Mouse (Mus musculus) megakaryocyte progenitor cell, adult 5-6 weeks (primary cell): ENCODE results near the gene Cd3g. TPM values are rescaled to one million over a fixed set of nuclear protein-coding genes. Genes with fewer than 3 reads are reported as not detected.
"Not testable (repeated sequence)": the region's sequence is repeated elsewhere in the genome, so short reads cannot be mapped to it uniquely, and the experiment has no call there.

Source experiments
- ATAC-seq: replicated peaks from 2 replicates; pipeline ENCODE4 v1.8.0; 2016; ENCODE audit warnings: mild to moderate bottlenecking, moderate TSS enrichment, inconsistent platforms; ENCODE audit not compliant: poor library complexity
- total RNA-seq, 2 experiments: library from RNA; stranded (forward) in 1 of 2; stranded (reverse) in 1 of 2; fragments of 157-497, 149-512 nt in 1 of 2; fragments of 200-1000 nt in 1 of 2; gene quantifications; 2 replicates each; pipeline versions ENCODE4 v1.2.3 to v1.2.4; 2015 to 2017

Cd3g gene
- total RNA-seq, 2 experiments from 2014 or later: 3.1 TPM; not detected in 1

DNA sequence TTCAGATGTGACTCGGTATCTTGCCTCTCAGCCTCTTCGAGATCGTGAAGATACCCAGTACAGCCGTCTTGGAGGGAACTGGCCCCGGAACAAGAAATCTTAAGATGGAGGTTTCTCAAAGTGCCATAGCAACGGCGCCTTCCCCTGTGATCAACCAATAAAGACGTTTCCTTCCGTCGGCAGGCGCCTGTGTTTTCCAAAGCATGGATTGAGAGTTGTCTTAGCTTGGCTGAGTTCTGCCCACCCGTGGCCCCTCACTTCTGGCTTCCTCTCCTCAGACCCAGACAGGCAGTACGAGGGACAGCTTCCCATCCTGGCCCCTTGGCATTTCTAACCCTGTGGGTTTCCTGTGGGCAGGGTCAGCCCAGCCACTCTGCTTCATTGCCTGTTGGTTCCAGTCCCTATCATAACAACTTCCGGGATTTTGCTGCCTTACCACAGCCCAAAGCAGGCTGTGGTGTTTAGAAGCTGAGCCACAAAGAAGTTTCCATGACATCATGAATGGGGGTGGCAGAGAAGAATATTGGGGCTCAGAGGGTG, 6.1 kb upstream of the Cd3g start:
- peak; percentile 97 for ATAC-seq

DNA sequence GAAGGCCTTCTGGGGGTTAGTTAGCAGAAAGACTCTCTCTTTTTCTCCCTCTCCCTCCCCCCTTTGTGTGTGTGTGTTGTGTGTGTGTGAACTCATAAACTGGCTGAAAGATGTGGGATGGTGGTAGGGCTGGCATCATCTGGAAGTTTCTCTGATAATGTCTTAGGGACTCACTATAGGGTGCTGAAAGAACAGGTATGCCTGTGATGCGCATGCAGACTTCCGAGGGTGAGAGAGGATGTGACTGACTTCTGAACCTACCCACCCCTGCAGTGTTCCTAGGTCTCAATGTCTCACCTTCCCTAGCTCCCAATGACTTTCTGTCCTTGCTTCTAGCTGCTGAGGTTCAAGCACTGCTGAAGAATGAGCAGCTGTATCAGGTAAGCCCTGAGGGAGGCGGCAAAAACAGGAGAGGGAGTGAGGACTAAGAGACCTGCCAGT, 5.5 kb upstream of the Cd3g start:
- ATAC-seq: no peak

DNA sequence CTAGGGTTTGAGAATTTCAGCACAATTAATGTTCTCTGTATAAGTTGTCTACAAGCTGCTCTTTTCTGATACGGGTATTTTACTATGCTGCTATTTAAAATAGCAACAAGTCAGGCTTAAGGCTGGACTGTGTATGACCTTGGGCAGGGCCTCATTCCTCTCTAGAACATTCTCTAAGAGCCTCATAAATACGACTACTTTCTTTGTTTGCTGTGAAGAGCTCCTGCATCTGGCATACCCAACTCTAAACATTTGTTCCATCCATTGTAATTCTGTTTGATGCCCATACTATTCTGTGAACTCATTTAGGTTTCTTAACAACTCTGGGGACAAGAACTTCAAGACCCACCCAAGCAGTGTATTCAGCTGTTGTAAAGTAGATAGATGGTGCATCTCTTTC, 2.8 kb upstream of the Cd3g start:
- ATAC-seq: no peak

DNA sequence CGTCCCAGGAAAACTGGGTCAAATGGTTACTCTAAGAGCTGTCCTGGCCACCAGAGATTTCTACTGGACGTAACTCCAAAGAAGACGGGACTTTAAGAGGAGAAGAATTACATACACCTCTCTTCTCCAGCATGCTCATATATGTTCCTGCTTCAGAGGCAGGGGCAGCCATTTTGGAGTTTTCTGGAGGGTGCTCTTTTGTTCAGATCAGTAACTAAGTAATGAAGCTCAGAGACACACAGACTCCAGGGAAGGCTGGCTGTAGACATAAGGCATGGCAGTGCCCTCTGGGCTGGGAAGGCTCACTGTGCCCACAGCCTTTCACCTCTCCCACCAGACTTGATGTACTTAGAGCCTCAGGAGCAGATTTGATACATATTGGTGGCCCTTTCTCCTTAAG, 2.3 kb upstream of the Cd3g start:
- no peak for ATAC-seq

GRCm38 (mm10) chr9:44982081-44982480, 1.9 kb upstream of the Cd3g start:
- ATAC-seq: no peak

GRCm38 (mm10) chr9:44981676-44982075, 1.4 kb upstream of the Cd3g start, which contains the start of gene Cd3d:
TSS of gene Cd3d (plus strand) at chr9:44981786.
- no peak for ATAC-seq

DNA sequence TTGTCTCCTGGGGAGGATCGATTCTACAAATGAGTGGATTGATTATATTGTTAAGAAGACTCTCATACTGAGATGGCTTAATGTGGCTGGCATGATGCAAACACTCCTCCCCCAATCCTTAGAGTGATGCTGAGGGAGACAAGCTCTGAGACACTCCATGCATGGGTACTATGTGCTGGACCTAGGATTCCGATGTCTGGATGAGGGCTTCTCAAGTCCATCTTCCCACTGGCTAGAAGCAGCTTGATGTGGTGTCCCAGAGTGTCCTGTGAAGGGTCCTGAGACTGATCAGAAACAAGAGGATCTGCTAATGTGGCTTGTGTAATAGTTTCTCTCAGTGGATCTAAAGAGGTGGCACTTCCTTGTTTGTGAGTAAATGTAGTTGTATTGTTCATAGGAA, 873 bp upstream of the Cd3g start:
- ATAC-seq: no peak

GRCm38 (mm10) chr9:44979806-44980205, 425 bp downstream of the Cd3g start:
- ATAC-seq: no peak

DNA sequence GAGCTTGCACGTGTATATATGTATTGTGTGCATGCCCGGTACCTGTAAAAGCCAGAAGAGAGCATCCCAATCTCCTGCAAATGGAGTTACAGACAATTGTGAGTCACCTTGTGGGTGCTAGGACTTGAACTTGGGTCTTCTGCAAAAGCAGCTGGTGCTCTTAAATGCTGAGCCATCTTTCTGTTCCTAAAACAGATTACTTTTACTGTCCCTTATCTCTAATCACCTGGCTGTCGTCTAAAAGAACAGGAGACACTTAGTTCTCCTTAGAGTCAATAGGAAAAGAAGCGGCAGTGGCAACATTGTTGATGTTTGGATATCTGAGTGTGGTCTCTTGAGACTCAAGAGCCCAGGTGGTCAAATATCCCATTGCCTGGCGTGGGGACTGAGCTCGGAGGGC, 2.4 kb downstream of the Cd3g start:
- ATAC-seq: no peak

- ATAC-seq: no peak
Measured at GRCm38 (mm10) chr9:44969450-44969849, 10.8 kb downstream of the Cd3g start.

GRCm38 (mm10) chr9:44967763-44968162, 12.5 kb downstream of the Cd3g start:
- ATAC-seq: not testable (repeated sequence)

DNA sequence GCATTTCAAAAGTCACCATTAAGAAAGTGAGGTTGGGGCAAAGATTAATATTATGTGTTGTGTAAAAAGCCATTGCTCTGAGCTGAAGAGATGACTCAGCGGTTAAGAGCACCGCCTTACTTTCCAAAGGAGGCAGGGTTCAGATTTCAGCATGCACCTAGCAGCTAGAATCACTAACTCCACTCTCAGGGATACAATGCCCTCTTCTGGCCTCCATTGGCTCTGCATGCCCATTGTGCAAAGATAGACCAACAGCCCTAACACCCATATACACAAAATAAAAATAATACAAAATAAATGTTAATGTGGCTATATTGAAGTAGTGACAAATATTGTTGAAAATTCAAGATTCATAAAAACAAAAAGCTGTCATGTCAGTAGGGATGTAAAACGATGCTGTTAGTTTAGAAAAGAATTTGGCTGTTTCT, 13.4 kb downstream of the Cd3g start:
- ATAC-seq: peak; percentile 87

GRCm38 (mm10) chr9:44965833-44966466, 14.3 kb downstream of the Cd3g start:
- no peak for ATAC-seq

DNA sequence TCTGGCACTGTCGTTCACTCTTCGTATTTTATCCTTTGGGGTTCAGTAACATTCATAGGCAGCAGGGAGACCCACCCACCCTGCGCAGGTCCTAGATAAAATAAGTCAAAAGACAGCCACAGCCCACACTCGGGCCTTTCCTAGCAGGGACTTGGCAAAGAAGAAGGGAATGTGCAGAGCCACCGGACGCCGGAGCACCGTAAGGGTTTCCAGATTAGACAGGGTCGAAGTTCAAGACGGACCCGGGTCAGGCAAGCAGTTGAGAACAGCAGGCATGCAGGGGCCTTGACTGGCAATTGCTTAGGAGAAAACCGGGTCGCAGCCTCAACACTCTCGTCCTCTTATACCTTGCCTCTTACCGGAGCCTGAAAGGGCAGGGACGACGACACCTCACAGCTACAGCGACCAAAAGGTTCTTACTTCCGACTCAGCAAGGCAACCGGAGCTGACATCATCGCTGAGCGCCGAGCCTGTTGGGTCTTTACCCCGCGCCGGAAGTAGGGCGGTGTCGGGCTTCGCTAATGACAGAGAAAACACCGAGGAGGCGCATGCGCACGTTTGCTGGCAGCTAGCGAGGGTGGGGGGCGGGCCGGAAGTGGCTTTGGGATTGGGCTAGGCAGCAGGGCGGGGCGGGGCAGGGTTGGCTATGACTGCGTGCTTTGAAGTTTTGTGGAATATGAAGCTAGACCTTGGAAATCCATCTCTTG, 15.0 kb downstream of the Cd3g start, which contains the start of gene Ube4a:
Ube4a (minus strand) TSS at position 475 of the 707 bp plus-strand sequence.
- ATAC-seq: peak; percentile 92

DNA sequence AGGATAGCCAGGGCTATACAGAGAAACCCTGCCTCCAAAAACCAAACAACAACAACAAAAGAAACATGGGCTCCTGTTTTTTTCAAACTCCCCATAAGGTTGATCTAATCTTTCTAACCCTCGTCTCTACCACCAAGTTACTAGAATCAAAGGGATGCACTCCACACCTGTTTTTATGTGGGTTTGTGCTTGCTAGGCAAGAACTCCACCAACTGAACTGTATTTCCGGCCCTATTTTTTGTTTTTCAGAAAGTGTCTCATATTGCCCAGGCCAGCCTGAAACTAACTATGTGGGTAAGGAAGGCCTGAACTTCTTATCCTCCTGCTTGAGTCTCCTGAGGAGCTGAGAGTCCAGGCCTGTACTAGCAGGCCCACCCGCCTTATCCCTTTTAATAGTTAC, 25.8 kb downstream of the Cd3g start:
- no peak for ATAC-seq

- ATAC-seq: no peak
Measured at GRCm38 (mm10) chr9:44947836-44948235, 32.4 kb downstream of the Cd3g start.

DNA sequence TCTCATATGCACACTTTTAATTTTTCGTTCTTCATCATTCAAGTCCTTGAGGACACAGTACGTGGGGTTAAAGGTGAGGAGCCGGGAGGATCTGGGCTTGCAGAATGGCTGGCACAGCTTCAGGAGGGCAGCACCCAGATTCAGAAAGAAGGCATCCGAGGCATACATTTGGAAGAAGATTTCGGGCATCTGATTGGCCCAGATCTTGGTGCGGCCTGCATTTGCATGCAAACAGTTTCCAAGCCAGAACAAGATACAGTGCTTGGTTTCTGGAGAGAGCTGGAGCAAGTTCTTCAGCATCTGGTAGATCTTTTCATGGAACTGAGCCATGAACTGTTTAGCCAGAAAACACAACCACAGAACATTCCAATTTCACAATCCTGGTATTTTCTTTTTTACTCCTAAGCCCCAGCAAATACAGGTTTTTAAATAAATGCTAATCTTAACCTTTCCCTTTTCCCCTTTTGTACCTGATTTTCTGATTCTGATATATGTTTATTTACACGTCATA, 34.0 kb downstream of the Cd3g start:
- ATAC-seq: no peak

GRCm38 (mm10) chr9:44942421-44942820, 37.8 kb downstream of the Cd3g start:
- no peak for ATAC-seq

- ATAC-seq: no peak
Measured at GRCm38 (mm10) chr9:44941756-44942155, 38.5 kb downstream of the Cd3g start.

DNA sequence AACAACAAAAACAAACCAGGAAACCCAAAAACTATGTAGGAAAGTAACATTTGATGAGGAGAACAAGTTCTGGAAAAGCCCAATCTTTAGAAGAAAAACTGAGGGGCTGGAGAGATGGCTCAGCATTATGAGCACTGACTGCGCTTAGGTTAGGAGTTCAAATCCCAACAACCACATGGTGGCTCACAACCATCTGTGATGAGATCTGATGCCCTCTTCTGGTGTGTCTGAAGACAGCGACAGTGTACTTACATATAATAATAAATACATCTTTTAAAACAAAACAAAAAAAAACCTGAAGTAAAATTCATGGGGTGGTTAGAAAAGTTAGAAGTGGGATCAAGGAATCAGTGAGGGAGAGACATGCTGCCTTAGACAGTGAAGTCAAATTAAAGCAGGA, 58.7 kb downstream of the Cd3g start:
- no peak for ATAC-seq

DNA sequence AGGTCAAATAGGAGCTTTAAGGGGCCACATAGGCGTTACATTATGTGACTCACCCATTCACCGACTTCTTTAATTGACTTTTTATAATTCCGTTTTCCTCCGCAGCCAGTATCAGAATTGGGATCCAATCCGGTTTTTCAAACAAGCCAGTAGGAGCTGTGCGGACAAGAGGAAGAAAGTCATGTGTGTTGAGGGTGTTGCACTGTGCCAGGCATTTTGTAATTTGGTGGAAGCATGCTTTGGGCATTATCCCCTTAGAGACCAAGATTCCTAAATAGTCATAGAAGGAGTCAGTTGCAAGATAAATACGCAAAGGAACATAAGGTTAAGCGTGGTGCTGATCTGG, 59.1 kb downstream of the Cd3g start:
- peak; percentile 77 for ATAC-seq
